Mouse (Mus musculus): ENCODE data around the gene Isyna1.

The Isyna1 gene

DNA sequence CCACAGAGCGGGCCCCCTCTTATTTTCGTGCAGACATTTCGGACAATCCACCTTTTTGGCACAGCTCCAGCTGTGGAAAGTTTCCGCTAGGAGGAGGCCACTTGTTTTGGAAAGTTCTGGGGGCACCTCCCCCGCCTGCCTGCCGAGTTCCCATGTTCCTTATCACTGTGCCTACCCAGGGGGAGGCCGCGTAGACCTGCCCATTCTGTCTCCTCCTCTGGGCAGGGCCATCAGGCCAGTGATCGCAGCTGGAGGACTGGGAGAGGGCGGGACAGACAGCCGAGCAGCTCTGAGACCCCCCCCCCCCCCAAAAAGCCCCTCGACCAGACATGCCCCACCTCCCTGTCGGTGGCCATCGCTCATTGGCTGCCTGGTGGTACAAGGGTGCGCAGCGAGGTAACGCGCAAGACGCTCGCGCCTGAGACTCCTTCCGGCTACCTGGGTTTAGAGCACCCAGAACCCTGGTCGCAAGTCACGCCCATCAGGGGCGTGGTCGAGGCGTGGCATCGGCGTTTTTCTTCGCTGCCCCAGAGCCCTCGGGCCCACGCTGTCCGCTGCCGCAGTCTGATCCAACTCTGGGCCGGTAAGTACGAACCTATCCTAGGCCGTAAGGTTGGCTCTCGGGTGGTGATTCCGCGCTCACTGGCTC lies at the start of gene Isyna1:
TSS of gene Isyna1 (plus strand) at position 413 of the 649 bp plus-strand sequence.
- peak; percentile 88 for DNase-seq

DNA sequence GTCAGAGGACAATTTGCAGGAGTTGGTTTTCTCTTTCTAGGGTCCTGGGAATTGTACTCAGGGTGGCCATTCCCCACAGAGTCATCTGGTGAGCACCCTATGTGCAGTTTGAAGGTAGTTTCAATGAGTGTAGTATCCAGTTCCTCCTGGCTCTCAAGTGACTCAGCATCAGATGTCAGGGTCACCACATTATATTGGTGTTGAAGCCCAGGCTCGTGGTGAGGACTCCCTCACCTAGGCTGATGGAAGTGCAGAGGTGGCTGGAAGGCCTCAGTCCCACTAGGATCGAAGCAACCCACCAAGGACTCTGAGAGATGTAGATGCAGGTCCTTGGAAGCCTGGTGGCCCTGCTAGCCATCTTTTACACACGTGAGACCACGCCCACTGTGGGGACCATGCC lies 47.8 kb upstream of the Isyna1 start:
- no peak for DNase-seq

DNA sequence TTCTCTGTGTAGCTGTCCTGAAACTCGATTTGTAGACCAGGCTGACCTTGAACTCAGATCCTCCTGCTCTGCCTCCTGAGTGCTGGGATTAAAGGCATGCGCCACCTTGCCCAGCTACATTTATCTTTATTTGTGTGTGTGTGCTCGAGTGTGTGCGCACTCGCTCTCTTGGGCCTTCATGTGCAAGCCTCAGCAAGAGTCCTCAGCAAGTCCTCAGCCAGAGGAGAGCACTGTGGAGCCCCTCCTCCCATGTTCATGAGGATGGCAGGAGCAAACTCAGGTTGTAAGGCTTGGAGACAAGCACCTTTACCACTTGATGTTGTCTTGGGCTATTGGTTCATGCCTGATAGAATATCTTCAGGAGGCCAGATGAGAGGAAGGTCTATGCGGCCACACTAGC lies 46.4 kb upstream of the Isyna1 start:
- no peak for DNase-seq

DNA sequence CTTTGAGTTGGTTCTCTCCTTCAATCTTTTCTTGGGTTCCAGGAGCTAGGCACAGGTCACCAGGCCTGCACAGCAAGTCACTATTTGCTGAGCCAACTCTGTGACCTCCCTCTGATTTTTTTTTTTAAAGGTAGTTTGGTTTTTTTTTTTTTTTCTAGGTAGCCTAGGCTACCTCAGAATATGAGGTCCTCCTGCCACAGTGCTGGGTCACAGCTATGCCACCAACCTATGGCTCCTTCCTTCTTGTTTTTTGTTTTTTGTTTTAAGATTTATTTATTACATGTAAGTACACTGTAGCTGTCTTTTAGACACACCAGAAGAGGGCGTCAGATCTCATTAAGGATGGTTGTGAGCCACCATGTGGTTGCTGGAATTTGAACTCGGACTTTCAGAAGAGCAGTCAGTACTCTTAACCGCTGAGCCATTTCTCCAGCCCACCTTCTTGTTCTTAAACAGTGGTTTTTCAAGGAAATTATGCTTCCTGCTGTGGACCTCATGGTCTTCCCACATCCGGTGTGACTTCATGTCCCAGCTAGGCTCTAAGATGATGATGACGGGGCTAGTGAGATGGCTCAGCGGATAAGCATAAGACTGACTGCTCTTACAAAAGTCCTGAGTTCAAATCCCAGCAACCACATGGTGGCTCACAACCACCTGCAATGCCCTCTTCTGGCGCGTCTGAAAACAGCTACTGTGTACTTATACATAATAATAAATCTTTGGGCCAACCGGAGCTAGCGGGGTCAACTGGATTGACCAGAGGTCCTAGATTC lies 44.6 kb upstream of the Isyna1 start:
- peak; percentile 26 for DNase-seq

DNA sequence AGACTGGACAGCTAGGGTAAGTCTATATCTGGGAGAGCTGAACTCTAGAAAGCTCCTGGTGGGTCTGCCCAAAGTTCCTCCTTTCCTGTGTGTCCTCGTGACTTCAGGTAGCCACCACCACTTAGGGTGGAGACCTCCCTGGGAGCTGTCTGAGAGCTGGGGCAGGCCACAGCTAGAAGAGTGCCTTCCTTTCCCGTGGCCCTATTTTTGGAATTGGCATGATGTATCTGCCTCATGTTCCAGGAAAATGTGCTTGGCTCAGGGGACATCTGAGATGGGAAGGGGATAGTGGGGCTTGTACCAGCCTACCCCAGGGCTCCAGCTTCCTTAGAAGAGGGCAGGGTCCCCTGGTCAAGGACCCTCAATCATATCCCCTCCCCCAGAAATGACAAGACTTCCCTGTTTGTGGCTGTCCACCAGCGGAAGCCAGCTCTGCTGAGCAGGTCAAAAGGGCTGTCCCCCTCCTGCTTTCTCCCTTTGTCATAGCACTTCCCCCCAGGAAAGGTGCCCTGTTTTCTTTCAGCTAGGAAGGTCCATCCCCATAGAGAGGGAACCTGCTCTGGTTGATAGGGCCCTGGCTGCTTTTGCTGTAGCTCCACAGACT lies 42.5 kb upstream of the Isyna1 start:
- DNase-seq = no peak

DNA sequence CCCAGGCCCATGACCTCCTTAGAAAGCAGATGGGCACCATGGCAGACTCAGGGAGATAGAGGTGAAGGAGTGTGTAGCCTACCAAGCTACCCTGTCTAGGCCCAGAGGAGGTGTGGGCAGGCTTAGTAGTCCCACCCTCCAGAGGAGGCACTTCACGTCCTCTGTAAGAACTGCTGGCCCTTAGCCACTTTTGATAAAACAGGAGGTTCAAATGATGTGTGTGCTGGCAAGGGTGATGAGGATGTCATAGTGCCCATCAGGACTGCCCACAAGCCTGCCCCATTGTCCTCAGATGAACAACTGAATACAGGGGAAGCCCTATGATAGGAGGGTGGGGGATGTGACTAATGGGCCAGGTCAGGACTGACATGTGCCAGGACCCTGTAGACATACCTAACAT lies 41.3 kb upstream of the Isyna1 start:
- no peak for DNase-seq

DNA sequence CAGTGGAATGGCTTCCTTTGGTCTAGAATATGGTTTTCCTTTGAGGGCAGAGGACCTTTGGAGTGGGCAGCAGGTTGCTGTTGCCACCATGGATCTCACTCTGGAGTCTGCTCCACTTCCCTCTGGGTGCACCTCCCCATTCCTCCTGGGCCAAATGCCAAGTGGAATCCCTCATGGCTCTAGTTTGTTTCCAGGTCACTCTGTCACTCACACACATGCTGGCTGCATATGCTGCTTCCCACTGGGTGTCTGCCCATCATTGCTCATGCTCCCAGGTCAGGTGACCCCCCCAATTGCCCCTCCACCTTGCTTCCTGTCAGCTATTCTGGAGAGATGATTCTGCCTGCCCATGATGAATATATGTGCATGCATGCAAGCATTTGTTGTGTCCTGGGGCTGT lies 40.4 kb upstream of the Isyna1 start:
- DNase-seq = no peak

DNA sequence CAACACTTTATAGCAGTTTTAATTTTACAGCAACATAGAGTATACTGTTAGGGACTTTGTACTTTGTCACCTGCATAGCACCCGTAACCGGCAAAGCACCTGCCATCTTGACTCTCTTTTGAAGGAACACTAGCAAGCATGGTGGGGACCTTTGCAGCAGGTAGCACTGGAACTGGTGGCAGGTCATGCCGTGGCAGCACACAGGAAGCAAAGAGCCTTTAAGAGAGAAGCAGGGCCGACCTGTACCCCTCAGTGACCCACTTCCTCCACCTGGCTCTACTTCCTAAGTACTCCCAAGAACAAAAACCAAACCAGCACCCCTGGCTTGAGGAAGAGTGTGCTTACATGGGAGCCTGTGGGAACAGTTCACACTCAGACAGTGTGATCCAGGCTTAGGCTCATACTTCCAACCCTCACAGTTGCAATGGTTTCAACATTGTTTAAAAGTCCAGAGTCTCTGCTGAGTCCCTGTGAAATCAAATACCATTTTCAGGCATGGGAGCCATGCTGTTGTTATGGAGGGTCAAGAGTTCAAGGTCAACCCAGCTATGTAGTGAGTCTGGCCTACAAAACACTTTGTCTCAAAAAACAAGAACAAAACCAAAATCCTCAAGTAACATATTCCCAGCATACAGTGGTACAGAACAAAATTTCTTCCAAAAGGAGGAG lies 39.0 kb upstream of the Isyna1 start:
- DNase-seq = peak; percentile 42

DNA sequence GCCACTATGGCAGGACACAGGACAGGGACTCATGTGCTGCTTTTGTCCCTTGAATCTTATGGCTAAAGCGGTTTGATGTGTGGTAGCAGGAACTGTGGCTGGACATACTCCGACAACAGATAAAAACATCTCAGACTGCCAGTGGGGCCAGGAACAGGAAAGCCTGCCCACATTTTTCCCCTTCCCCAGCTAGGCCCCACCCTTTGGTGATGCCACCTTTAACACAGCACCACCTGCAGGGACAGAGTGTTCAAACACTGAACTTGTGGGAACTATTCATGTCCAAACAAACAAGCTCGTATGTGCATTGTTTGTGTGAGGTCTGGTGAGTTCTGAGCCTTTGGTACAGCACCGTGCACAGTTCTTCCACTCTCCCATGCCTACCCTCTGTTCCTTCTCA lies 35.8 kb upstream of the Isyna1 start:
- DNase-seq = peak; percentile 80

DNA sequence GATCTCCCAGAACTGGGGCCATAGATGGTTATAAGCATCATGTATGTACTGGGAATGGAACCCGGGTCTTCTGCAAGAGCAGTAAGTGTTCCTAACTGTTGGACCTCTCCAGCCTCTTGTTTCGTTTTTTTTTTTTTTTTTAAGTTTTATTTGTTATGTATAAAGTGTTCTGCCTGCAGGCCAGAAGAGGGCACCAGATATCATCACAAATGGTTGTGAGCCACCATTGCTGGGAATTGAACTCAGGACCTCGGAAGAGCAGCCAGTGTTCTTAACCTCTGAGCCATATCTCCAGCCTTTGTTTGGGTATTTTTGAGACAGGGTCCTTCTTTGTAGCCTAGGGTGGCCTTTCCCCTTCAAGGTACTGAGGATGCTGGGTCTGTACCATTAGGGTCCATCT lies 35.2 kb upstream of the Isyna1 start:
- peak; percentile 23 for DNase-seq

DNA sequence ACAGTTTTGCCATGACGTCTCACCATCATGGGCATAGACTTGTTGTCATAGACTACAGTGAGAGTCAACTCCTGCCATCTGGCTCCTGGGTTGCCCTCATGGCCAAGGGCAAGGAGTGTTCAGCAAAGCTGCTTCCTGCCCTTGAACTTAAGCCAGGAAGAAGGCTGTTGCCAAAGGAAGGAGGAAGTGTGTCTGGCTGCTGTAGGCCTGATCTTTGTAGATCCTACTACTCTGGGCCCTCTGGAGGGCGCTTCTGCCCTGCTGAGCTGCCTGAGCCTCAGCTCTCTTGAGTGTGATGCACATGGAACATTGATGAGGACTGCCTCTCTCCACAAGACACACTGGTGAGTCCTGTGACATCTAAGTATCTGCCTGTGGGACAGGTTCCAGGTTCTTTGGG lies 34.1 kb upstream of the Isyna1 start:
- DNase-seq = peak; percentile 50

DNA sequence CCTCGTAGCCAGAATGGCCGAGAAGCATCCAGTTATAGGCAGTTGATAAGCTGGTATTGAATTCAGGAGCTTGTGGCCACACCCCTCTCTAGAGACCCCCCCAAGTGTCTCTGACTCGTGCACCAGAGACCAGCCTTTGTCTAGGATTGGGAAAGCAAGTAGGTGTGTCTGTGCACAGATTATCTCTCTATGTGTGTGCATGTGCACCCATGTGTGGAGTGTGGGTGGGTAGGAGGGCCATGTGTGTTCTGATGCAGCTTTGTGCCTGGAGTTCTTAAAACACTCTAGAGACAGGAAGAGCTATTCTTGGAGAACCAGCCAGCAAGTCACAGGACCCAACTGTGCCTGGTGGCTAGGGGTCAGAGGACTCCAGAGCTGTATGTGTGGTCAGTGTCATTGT lies 33.6 kb upstream of the Isyna1 start:
- no peak for DNase-seq

DNA sequence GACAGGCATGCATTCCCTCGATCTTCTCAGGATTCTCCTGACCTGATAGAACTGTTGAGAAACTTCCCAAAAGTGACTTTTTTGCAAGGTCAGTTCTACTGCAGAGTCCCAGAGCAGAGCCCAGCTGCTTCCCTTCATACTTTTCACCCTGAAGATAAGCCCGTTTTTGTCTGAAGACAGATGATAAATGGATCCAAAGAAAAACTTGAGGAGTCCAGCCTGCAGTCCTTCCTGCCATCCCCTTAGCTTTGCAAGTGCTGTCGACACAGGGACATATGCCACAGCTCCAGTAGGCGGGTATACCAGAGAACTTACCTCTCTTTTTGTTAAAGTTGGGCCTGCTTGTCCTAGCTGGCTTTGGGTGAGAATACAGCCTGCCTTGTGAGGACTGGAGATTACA lies 32.8 kb upstream of the Isyna1 start:
- DNase-seq = no peak

DNA sequence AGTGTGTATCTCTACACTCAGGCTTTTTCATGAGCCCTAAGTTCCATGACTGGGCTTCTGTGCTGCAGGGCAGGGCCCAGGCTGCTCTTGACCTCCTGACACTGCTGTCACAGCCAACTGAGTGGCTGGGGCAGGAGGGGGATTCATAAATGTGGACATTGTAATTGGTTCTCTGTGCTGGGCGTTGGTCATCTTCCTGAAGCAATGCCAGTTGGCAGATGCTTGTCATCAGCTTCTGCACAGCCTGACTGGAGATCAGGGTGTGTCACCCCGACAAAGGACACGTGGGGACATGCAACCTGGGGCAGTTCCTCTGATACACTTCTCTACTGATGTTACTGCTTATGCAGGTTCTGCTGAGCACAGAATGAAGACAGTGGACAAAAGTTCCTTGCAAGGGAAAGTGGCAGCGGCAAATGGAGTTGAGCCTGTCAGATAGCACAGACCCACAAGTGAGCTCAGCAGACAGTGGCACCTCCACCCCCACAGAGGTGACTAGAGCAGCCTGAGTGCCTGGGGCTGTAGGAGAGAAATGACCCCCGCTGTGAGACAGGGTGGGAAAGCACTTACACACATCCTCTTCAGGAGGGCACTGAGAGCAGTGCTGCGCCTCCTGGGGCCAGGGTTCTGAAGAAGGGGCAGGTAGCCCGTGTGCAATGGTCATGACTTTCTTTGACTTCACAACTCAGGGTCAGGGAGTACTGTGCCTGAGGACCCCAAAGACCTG lies 32.2 kb upstream of the Isyna1 start:
- DNase-seq = no peak

DNA sequence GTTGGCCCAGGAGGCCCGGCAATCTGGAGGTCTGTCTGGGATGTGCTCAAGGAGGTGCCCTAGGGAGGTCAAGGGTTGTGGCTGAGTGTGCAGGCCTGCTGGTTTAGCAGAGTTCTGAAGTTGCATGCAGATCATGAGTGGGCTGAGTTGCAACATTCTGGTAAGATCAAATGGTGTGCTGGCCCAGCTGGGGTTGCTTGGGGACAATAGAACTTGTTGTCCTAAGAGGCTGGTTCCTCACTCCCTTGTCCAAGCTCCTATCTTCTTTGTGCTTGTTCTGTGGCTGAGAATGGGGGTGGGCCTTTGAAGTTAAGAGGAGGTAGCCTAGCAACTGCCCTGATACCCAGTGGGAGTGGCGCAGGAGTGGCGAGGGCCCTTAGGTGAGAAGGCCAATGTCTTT lies 31.4 kb upstream of the Isyna1 start:
- DNase-seq = no peak

DNA sequence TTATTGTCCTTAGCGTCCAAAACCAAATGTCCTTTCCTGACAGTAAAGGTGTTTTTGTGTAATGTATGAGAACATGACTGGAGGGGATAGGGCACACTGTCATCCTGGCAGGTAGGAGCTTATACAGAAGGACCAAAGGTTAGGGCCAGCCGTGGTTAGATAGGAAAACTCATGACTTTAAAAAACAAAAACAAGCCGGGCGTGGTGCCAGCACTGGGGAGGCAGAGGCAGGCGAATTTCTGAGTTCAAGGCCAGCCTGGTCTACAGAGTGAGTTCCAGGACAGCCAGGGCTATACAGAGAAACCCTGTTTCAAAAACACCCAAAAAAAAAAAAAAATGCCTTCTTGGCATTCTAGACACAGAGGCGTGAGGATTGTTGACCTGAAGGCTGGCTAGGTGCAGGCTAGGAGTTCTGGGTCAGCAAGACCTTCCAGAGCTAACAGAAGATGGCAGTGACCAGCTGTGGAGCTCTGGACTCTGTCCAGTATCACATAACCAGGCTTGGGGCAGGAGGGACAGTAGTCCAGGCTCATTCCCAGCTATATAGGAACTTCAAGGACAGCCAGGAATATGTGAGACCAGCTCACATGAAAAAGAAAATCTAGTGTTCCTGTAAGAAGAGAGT lies 30.3 kb upstream of the Isyna1 start:
- DNase-seq = no peak

DNA sequence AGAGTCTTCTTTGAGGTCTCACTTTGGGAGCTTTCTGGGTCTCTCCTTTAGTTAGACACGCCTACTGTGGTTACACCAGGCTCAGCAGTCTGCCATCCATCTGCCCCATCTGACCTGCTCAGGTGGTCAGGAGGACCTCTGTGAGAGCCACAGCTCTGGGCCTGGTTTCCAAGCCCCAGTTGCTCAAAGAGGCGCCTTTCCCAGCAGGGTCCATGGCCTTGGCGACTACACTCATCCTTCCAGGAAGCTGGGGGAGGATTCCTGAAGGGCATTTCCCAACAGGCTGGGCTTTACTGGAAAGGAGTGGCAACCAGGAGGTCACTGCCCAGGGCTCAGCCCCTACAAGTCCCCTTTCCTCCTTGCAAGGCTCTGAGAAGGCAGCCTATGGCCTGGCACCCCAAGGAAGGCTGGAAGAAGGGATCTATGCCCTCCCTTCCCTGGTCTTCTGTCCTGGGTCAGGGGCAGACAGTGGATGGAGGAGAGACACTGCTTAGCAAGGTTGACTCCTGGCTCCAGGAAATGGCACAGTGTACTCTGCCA lies 29.4 kb upstream of the Isyna1 start:
- DNase-seq = no peak

DNA sequence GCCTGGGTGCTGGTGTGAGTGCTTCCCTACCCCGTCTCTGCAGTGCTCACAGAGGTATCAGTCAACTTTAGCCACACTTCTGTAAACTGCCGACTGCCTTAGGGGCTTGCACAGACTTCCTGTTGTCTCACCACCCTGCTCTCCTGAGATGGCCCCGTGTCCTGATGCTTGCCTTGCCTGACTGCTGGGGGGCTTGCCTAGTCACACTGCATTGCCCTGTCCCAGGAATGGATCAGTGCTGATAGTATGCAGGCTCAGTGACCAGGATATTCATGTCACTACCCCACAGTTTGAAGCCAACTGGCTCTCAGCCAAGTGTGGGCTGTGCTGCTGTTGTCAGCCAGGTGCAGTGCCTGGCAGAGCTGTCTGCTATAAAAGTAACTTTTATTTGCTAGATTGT lies 28.6 kb upstream of the Isyna1 start:
- DNase-seq = peak; percentile 56

DNA sequence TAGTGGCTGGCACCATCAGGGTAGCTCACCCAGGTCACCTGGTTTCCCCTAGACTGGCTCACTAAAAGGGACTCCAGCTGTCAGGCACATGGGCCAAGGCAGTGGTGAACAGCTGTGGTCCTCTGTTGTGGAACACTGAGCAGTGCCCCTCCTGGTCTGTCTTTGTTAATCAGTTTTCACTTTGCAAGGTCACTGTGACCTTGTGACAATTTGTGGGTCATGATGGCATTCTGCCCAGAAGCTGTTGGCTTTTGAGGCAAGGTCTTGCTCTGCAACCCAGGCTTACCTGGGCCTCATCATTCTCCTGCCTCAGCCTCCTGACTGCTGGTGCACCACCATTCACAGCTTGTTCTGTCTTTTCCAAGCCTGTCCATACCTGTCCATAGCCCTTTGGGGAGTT lies 23.8 kb upstream of the Isyna1 start:
- no peak for DNase-seq

DNA sequence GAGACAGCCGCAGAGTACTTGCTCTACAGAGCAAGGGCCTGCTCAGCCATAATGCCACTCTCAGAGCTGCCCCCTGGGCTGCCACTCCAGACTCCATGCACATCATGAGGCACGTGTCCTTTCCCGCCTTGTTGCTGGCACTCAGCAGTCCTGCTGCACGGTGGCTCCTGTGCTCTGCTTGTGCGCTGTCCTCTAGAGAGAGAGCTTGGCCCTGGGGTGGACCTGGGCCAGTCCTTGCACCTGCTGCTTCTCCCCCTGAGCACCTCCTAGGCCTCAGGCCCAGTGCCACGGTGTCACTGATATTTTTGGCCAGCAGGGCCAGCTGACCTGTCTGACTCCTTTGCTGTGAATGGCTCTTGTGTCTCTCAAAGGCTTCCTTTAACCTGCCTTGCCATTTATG lies 23.2 kb upstream of the Isyna1 start:
- DNase-seq = no peak

DNA sequence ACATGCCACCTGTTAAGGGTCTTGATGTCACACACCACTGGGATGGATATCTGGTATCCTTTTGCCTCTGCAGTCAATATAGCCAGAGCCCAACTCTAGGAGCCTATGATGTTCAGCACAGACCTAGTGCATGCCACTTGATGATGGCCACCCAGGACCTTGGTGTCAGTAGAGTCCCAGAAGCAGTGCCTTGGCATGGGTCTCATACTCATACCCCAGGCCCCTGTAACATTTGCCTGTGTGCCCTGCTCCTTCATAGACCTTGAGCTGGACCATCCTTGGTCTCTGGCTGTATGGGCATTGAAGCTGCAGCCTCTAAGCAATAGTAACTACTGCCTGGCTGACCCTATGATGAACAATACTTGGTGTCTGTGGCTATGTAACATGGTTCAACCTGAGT lies 19.9 kb upstream of the Isyna1 start:
- no peak for DNase-seq

DNA sequence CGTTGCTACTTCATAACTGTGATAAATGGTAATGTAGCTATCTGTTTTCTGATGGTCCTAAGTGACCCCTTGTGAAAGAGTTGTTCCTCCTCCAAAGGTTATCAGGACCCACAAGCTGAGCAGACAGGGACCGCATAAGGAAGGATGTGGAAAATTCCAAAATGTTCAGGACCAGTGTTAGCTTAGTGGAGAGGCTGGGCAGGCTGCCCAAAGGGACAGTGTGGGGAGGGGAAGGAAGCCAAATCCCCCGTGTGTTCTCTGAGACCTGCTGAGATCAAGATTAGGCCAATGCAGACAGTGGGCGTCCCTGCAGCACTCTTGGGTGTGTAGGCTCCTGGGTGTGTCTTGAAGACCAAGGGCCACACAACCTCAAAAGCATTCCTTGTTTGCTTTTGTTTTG lies 19.3 kb upstream of the Isyna1 start:
- DNase-seq = no peak

Data from thymus, postnatal 25 days (tissue).